Mouse (Mus musculus) limb, embryonic 11.5 days (tissue): ENCODE data around the gene Dennd4a. TPM values are rescaled to one million over a fixed set of nuclear protein-coding genes. Genes with fewer than 3 reads are reported as not detected.

ENCODE experiments used
- ATAC-seq: fragments of 200-750 bp; cut with Nextera tagmentation; 2 replicates; pipeline ENCODE4 v1.8.0; 2017; ENCODE audit warnings: low read depth; ENCODE audit not compliant: insufficient number of reproducible peaks, low FRiP score, low TSS enrichment
- DNase-seq: peaks from one replicate; pipeline ENCODE4 v3.0.0-alpha.2; 2015; ENCODE audit warnings: low spot score
- H3K27ac ChIP-seq: fragments of 300-500 bp; sonication (generic); replicated peaks from 2 replicates; pipeline ENCODE4 v1.5.1; 2014; ENCODE audit warnings: low read depth, mild to moderate bottlenecking, low read length
- H3K27me3 ChIP-seq: fragments of 300-500 bp; sonication (generic); 2 replicates; pipeline ENCODE4 v1.6.1; 2014; ENCODE audit warnings: mild to moderate bottlenecking, low read length, mixed read lengths; ENCODE audit not compliant: control insufficient read depth, insufficient read depth
- H3K36me3 ChIP-seq: fragments of 300-500 bp; sonication (generic); 2 replicates; pipeline ENCODE4 v1.6.1; 2014; ENCODE audit warnings: mild to moderate bottlenecking, low read length, moderate library complexity, mixed read lengths; ENCODE audit not compliant: control insufficient read depth, insufficient read depth
- H3K4me1 ChIP-seq: fragments of 300-500 bp; sonication (generic); 2 replicates; pipeline ENCODE4 v1.6.1; 2014; ENCODE audit warnings: low read length, mixed read lengths; ENCODE audit not compliant: control insufficient read depth, insufficient read depth
- H3K4me2 ChIP-seq: fragments of 300-500 bp; sonication (generic); 2 replicates; pipeline ENCODE4 v1.6.1; 2014; ENCODE audit warnings: low read depth, mild to moderate bottlenecking, moderate library complexity; ENCODE audit not compliant: severe bottlenecking
- H3K4me3 ChIP-seq: fragments of 300-500 bp; sonication (generic); 2 replicates; pipeline ENCODE4 v1.5.1; 2014; ENCODE audit warnings: low read depth, low read length
- H3K9ac ChIP-seq: fragments of 300-500 bp; sonication (generic); 2 replicates; pipeline ENCODE4 v1.6.1; 2014; ENCODE audit warnings: mild to moderate bottlenecking, low read length
- H3K9me3 ChIP-seq: fragments of 300-500 bp; sonication (generic); 2 replicates; pipeline ENCODE4 v1.6.1; 2016; ENCODE audit warnings: low read length; ENCODE audit not compliant: control insufficient read depth
- WGBS: fragments of 180-500 bp; shearing (Covaris S2); extraction: QIAGEN DNeasy Blood & Tissue Kit; methylation state at CpG from one replicate; pipeline ENCODE4 v1.1.7; 2014; 5-methylcytosine and 5-hydroxymethylcytosine counted together
- polyA plus RNA-seq: library from polyadenylated mRNA; unstranded; fragments of >200 nt; fragmentation: Nextera tagmentation; extraction: Ambion mirVana; gene quantifications from 2 replicates; pipeline ENCODE4 v1.2.1, GENCODE M21; 2014

The Dennd4a gene
- polyA plus RNA-seq, 1 experiment from 2014 or later, result 6.3 TPM

DNA sequence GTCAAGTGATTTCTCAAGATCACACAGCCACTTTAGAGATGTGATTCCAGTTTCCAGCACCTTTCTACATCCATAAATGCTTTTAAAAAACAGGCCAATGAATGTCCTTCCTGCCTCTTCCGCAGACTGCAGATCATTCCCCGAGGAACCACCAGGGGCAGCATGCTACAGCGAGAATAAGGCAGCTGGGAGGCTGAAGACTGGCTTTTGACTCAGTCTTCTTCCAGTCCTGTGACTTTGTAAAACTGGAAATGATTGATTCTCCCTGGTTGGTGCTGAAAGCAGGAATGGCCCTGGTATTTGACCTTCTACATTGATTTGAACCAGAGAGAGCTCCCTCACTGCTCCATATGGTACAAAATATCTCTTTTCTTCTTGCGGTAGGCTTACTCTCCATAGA lies 26.3 kb upstream of the Dennd4a start:
- Histone ChIP-seq H3K4me1 (no peaks in the 10 kb centered on the region), H3K9ac (no peak overlapping the region), H3K27me3 (no peaks in the 10 kb centered on the region), H3K9me3 (no peaks in the 10 kb centered on the region), H3K4me2 (no peak overlapping the region), H3K4me3 (no peak overlapping the region), H3K36me3 (no peaks in the 10 kb centered on the region), H3K27ac (no peak overlapping the region)
- no peak for ATAC-seq
- WGBS, result 23% methylated on average over 4 of the region's 4 CpGs
- peak; percentile 81 for DNase-seq

DNA sequence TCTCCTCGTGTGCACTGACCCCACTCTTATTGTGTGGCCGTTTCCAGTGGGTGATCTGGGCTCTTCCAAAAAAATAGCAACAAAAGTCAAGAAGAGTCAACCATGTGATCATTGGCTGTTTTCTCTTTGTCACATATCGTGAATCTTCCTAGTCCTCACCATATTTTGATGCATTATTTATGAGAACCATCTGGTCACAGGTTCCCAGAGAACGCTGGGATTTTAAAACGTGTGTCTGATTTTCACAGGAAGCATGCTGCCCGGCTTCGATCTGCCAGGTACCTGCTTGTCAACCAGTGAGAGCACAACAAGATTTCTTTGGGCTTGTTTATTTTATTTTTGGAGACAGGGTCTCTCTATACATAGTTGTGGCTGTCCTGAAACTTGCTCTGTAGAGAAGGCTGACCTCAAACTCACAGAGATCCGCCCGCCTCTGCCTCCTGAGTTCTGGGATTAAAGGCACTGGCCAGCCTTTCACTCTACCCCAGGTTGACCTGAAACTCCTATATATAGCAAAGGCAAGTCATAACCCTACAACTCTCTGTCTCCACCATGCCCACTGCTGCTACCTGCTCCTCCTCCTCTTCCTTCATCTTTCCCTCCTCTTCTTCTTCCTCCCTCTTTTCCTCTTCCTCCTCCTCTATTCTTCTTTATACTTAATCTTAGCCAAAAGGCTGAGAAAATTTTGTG lies 24.8 kb upstream of the Dennd4a start:
- Histone ChIP-seq H3K9me3 (no peaks in the 10 kb centered on the region), H3K4me3 (no peak overlapping the region)

DNA sequence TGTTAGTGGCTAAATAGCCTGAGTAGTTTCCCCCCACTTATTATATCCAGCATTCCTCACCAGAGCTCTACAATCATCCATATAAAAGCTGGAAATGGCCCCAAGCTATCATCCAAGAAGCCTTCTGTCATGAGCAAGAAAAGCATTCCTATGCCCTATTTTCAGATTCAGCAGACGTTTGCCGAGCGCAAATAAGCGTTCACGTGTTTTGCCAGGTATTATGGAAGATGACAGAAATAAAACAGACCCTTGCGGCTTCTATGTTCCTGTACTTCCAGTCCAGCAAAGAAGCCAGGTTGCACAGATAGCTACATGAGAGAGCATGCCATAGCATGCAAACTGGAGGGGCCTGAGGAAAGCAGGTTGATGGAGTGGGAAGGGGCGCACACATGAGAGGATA lies 23.1 kb upstream of the Dennd4a start:
- H3K27ac ChIP-seq, result no peak overlapping the region
- no peak overlapping the region for H3K4me2 ChIP-seq
- ATAC-seq (no peak), DNase-seq (no peak)
- WGBS, result 89% methylated on average over 7 of the region's 7 CpGs
- no peaks in the 10 kb centered on the region for H3K27me3 ChIP-seq
- H3K9ac ChIP-seq, result no peak overlapping the region
- H3K4me3 ChIP-seq, result no peak overlapping the region
- H3K4me1 ChIP-seq, result no peaks in the 10 kb centered on the region
- no peaks in the 10 kb centered on the region for H3K36me3 ChIP-seq
- no peaks in the 10 kb centered on the region for H3K9me3 ChIP-seq

More for the DNA sequence above, 24.8 kb upstream of the Dennd4a start:
- Histone ChIP-seq H3K4me1 (no peaks in the 10 kb centered on the region), H3K9ac (no peak overlapping the region), H3K27me3 (no peaks in the 10 kb centered on the region), H3K27ac (no peak overlapping the region), H3K36me3 (no peaks in the 10 kb centered on the region), H3K4me2 (no peak overlapping the region)
- ATAC-seq, result no peak
- DNase-seq, result no peak
- WGBS, result 87% methylated on average over 9 of the region's 9 CpGs

DNA sequence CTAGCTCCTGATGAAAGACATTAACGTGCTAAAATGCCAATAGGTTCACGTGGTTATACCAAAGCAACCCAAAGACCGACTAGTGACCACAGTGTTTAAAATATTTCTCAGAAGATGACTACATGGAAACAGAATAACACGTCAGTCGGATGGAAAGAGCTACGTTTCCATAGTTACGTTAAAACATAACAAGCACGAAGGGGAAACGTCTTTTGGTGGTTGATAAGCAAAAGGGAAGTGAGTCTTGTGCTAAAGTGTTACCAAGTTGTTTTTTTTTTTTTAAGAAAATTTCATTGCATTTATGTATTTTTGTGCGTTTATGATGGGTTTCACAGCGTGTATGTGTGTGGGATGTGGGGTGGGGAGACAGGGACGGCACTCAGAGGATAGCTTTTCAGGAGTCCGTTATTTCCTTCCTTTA lies 21.8 kb upstream of the Dennd4a start:
- Histone ChIP-seq H3K36me3 (no peaks in the 10 kb centered on the region), H3K27me3 (no peaks in the 10 kb centered on the region), H3K4me3 (no peak overlapping the region), H3K9ac (no peak overlapping the region), H3K27ac (no peak overlapping the region), H3K9me3 (no peaks in the 10 kb centered on the region), H3K4me2 (no peak overlapping the region), H3K4me1 (no peaks in the 10 kb centered on the region)
- WGBS, result 77% methylated on average over 13 of the region's 13 CpGs
- DNase-seq (no peak), ATAC-seq (no peak)

DNA sequence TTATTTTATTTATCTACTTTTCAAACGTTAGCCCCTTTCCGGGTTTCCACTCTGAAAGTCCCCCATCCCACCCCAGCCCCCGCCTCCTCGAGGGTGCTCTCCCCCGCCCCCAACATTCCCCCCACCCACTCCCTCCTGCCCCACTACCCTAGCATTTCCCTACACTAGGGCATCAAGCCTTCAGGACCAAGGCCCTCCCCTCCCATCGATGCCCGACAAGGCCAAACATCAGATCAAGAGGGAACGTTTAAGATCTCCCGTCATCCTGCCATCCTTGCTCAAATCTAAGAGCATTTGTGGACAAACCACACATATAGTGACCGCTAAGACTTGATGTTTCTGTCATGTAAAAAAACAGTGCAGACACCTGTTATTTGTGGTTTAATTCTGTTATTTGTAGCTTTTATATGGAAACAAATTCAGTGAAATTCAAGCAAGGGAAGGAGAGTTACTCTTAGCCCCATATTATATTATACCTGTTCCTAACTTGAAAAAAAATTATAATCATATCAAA lies 21.2 kb upstream of the Dennd4a start:
- Histone ChIP-seq H3K4me3 (no peak overlapping the region), H3K9ac (no peak overlapping the region), H3K36me3 (no peaks in the 10 kb centered on the region), H3K27ac (no peak overlapping the region), H3K4me1 (no peaks in the 10 kb centered on the region), H3K9me3 (no peaks in the 10 kb centered on the region), H3K27me3 (no peaks in the 10 kb centered on the region), H3K4me2 (no peak overlapping the region)
- DNase-seq (no peak), ATAC-seq (no peak)
- 76% methylated on average over 10 of the region's 10 CpGs for WGBS

DNA sequence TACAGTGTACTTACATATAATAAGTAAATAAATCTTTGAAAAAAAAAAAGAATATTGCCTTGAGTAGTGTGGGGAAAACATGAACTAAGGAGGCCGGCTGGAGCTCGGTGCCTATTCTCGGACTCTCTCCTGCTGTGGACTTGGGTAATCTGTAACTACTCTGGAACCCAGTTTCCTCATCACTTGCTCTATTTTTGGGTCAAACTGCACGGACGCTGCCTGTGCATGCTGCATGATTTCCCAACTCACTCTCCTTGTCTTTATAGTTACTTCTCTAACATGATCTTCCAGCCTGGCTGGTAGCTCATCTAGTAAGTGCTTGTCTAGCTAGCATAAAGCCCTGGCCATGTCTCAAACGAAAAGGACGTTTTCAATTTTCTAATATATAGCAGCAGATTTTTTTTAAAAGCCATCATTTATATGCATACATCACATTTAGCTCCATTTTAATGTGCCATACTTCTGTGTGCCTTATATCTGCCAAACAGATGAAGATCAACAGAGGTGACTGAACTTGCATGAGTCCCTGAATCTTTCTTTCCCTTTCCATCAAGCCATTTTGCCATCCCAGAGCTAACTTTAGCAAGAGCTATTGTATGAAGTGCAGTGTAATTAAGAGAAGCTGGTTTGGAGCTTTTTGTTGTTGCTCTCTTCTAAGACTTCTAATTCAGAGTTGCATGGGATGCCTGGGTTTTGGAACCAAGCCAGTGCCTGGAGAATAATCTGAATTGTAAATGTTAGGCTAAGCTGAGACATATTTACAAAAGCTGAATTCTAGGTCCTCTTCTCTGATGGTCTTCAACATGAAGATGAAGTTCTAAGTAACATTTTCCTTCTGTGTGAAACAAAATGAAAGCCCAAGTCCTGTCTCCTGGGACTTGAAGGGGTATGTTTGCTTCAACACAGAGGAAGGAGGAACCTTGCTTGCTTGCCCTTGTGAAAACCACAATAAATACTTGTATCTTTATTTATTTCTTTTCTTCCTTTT lies 20.2 kb upstream of the Dennd4a start:
- no peak overlapping the region for H3K4me3 ChIP-seq
- no peak overlapping the region for H3K9ac ChIP-seq
- WGBS, result 92% methylated on average over 7 of the region's 7 CpGs
- DNase-seq (no peak), ATAC-seq (no peak)
- H3K27ac ChIP-seq, result no peak overlapping the region
- no peaks in the 10 kb centered on the region for H3K9me3 ChIP-seq
- H3K27me3 ChIP-seq, result no peaks in the 10 kb centered on the region
- no peaks in the 10 kb centered on the region for H3K36me3 ChIP-seq
- no peak overlapping the region for H3K4me2 ChIP-seq
- no peaks in the 10 kb centered on the region for H3K4me1 ChIP-seq

DNA sequence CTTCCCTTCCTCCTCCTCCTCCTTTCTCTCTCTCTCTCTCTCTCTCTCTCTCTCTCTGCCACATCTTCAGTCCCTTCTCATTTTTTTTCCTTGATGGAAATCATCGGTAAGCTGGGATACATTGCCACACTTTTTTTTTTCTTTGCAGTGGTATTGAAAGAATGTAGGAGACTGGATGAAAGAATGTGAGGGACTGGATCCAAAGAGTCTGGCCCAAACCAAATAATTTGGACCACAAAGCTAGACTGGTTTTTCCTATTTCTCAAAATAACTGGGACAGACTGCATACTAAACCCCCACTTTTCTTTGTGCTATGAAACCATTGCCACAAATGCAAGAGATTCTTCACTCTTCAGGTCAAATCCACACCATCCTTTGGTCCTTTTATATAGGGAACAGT lies 19.5 kb upstream of the Dennd4a start:
- Histone ChIP-seq H3K27me3 (no peaks in the 10 kb centered on the region), H3K9ac (no peak overlapping the region), H3K4me2 (no peak overlapping the region), H3K4me3 (no peak overlapping the region), H3K27ac (no peak overlapping the region), H3K36me3 (no peaks in the 10 kb centered on the region), H3K9me3 (no peaks in the 10 kb centered on the region), H3K4me1 (no peaks in the 10 kb centered on the region)
- 94% methylated on average over 1 of the region's 1 CpGs for WGBS
- DNase-seq (no peak), ATAC-seq (no peak)

DNA sequence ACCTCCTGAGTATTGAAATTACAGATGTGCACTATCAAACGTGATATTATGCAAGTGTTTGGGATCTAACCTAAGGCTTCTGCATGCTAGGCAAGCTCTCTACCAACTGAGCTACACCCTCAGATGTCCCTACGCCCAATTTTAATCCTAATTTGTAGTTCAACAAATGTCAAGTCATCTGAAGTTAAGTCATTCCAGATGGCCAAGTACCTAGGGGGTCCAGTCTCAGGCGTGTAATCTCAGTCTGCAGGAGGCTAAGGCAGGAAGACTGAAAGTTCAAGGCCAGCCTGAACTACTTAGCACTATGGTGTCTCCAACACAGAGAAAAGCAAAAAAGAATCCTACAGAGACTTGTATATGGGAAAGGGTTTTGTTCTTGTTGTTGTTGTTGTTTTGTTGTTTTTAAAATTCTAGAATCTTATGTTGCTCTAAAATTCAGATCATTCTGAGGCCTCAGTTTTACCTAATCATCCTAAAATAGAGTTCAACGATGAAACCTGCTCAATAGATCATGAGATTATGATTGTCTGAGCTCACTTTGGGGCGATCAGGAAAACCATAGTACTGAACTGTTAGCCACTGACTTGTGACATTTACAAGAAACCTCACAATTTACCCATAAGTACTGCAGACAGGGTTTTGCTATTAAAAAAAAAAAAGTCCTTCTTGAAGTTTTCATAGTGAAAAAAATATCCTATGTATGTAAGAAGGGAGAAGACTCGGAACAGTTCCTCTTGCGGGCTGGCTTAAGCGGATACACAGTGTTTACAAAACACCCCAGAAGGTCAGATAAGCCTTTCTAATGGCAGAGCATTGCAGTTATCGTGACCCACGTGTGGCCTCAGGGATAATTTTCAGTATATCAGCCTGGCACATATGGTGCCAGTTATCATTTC lies 18.5 kb upstream of the Dennd4a start:
- Histone ChIP-seq H3K4me3 (no peak overlapping the region), H3K4me2 (no peak overlapping the region), H3K4me1 (no peaks in the 10 kb centered on the region), H3K9me3 (no peaks in the 10 kb centered on the region), H3K27me3 (no peaks in the 10 kb centered on the region), H3K9ac (no peak overlapping the region), H3K27ac (no peak overlapping the region), H3K36me3 (no peaks in the 10 kb centered on the region)
- 70% methylated on average over 10 of the region's 10 CpGs for WGBS
- ATAC-seq (no peak), DNase-seq (no peak)
